Mouse (Mus musculus) left cerebral cortex, adult 18-20 months (tissue): ENCODE data around the gene Fbxl15. TPM values are rescaled to one million over a fixed set of nuclear protein-coding genes. Genes with fewer than 3 reads are reported as not detected.

Source experiments
- DNase-seq, 2 experiments: peaks; one replicate each; pipeline ENCODE4 v3.0.0; 2021 to 2022; ENCODE audit warnings: low spot score in 2 of 2, mixed read lengths in 1 of 2
- total RNA-seq, 2 experiments: library from RNA; stranded (reverse); gene quantifications; 2 replicates each; pipeline ENCODE4 v1.2.3; 2021

The Fbxl15 gene
- total RNA-seq, 2 experiments from 2014 or later = 30.0 to 31.1 TPM

DNA sequence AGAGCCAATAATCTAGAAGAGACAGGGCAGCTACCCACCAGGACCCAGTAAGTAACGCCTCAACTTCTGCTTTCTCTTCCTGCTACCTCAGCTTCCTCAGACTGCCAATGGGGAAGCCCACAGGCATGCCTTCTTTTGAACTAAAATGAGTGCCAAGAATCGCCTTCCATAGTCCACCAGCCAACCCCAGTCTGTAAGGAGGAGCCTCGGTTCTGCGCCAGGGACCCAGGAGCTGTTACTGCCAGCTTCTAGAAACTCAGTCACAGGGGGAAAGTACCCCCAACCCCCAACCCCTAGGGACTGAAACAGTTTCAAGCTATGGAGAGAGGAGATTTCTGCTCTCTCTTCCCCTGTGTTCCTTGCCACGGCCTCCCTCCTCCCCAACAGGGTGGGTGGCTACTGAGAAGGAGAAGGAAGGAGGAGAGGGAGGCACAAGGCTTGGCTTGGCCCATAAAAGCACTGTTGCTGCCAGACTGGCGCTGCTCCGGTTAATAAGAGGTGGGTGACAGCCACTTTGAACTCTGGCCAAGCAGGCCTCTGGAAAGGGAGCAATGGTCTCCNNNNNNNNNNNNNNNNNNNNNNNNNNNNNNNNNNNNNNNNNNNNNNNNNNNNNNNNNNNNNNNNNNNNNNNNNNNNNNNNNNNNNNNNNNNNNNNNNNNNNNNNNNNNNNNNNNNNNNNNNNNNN, 11.4 kb downstream of the Fbxl15 start:
- DNase-seq = no peak

DNA sequence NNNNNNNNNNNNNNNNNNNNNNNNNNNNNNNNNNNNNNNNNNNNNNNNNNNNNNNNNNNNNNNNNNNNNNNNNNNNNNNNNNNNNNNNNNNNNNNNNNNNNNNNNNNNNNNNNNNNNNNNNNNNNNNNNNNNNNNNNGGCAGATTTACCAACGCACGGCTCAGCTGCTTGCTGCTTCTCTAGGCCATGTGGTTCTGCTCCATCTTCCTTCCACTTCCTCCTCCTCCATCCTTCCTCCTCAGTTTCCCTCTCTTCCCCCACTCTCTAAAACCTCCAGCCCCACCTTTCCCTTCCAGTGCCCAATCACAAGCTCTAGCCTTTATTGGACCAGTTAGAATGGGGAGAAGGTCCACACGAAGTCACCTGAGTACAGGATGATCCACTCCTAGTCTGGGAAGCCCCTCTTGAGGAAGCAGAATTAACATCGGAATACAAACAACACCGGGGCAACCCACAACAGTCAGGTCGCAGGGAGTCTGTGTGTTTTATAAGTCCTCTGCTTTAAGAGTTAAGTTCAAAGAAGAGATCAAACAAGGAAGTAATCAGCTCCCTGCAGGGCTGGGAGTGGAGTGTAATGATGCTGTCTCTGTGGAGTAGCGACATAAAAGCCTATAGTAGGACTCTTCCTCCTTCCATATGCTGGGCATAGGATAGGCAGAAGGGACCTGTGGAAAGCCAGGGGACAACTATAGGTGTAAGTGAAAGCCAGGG, 16.9 kb downstream of the Fbxl15 start:
- DNase-seq = no peak

DNA sequence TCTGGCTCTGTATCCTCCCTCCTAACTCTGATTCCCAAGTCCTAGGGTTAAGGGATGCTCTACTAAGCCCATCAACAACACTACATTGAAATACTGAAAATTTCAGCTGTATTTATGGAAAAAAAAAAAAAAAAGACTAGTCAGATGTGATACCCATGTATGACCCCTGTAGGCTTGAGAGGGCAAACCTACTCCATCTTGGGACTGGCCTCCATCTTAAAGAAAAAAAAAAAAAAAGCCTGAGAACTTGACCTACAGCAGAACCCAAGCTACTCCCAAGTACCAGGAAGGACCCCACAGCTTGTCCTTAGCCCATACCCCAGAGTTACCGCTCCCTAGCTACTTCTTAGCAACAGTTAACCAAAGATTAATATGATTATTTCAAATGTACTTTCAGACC, 19.2 kb downstream of the Fbxl15 start:
- no peak for DNase-seq

DNA sequence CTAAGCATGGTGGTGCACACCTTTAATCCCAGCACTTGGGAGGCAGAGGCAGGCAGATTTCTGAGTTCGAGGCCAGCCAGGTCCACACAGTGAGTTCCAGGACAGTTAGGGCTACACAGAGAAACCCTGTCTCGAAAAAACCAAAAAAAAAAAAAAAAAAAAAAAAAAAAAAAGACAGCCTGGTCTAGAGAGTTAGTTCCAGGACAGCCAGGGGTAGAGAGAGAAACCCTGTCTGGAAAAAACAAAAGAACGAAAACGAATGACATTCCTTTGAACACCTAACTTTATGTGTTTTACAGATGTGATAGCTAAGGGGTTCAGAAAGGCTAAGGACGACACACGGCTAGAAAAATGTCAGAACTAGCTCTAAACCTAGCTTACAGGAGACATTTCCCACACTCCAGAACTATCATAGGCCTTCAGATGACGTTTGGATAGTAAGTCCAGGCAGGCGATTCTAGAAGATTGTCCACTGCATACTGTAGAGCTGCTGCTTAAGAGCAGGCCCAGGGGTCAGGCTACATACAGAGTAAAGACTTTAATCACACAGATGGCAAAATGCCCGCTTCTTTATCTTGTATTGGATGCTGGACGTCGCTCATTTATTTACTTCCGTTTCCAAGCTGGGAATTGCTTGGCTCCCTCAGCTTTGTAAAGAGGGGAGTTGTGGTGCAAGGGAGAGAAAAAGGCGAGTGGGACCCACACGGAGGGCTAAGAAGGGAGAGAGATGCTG, 20.1 kb downstream of the Fbxl15 start:
- no peak for DNase-seq

DNA sequence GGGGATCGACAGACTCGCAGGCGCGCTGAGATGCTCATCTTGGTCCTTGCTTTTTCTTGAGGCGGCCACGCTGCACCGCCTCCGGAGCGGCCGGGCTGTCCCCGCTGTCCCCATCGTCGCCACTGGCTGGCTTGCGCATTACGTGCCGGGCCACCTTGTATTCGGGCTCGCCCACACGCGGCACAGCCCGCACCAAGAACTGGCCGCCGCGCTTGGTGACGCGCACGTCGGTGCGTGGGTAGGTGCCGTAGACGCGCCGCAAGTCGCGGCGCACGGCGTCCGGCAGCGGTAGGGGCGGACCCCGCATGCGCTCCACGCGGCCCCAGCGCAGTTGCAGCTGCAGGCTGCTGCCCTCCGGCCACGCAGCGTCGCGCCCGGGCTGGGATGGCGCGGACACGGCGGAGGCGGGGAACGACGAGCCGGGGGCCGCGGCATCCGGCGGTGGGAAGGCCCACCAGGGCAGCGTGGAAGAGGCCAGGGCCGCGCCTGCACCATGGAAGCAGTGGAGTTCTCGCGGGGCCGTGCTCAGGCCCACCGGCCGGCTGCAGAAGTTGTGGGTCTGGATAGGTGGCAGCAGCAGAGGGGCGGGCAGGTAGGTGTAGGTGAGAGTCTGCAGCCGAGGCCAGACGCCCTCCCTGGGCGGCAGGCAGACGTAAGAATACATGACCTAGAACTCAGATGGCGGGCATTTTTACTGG, 20.9 kb downstream of the Fbxl15 start:
- DNase-seq = peak; percentile 91 to 96

DNA sequence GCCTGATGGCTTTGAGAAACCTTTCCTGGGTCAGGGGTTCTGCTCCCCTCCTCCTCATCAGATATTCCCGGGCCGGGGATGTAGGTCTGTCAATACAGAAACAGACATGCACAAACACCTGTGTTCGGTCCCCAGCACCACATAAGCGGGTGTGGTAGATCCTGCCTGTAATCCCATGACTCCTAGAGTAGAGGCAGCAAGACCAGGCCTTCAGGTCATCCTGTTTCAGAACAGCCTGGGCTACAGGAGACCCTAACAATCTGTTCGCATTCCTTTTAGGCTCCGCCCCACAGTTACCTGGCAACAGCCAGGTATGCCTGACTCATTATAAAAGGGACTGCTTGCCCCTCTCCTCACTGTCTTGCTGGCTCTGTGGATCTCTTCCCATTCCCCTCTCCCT, 21.6 kb downstream of the Fbxl15 start:
- DNase-seq = no peak

DNA sequence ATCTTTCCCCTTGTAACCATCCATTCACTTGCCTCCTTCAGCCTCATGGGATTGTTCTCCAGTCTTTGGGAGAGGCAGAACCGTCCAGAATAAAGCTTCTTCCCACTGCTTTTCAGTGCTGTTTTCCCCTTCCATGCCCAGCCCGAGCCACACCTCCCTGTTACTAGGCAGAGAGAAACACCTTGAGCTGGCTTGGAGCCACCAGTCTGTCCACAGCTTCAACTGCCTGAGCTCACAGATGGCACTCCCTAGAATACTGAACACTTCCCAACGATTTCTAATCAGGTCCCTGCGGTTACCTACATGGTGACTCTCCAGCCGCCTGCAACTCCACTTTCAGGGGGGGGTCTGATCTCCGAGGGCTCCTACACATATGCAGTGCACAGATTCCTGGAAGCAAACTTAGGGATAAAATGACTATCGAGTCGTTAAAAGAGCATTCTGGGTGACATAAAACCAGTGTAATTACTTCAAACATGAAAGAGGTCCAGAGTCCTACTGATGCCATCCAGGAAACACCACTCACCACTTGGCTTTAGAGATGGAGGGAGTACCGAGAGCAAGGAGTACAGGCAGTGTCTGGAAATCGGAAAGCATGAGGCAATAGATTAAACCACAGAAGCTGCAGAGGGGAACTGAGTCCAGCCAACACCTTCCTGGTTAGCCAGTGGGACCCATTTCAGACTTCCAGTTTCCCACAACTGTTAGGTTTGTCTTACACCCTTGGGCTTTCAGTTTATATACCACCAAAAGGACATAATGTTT, 22.4 kb downstream of the Fbxl15 start, which contains the start of gene 2310034G01Rik:
Gene 2310034G01Rik, minus strand, starts transcription at position 135 of the 765 bp plus-strand sequence.
- no peak for DNase-seq

DNA sequence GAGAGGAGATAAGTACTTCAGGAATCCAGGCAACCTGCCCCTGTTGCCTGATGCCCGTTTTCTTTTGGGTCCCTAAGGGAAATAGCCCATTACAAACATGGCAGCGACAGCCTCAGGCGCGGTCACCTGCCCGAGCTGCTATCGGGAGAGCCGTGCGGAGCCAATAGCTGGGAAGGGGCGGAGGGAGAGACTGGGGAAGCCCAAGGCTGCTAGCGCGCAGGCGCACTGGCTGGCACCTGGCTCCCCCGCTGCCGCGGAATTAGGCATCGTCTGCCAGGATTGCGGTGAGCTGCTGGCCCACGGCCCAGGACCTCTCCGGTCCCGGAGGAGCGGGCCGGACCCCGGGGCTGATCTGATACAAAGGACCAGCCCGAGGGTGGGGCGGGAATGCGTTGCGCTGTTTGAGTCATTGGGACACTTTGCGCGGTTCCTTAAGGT, 28.7 kb downstream of the Fbxl15 start:
- DNase-seq = peak; percentile 83 to 89

DNA sequence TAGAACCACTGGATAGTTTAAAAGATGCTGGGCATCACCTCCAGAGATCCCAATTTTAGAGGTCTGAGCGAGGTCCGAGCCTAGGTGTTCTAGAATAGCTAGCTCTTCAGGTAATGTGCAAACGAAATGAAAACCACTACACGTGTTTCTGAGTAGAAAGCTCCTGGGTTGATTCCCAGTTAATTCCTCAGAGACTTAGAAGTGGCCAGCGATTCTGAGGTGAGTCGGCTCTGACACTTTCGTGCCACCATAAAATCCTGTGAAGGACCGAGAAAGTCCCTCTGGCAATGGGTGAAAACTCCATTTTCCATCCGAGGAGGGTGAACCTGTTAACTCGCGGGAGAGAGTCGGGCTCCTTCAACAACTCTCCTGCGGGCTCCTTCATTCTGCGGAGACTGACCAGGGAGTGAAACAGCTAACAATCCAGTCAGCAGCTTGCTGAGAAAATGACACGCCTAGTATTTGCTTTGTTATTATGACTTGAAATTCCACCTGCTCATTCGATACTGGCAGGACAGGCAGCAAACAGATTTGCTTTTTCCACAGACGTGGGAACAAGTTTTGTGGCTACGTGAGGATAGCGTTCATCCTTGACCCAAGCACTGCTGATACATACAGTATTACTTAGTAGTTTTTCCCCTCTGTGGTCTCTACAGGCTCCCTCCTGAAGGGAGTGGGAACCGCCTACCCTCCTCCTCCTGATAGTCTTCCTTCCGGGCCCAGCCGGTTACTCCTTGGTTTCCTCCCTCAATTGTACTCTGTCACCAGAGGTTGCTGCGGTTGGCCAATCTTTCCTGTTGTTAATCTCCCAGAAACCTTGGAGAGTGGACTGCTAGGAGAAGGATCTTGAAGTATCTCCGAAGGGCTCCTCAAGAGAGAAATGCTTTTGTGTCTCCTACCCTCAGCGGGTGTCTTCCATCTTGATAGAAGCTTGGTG, 29.6 kb downstream of the Fbxl15 start:
- no peak for DNase-seq

DNA sequence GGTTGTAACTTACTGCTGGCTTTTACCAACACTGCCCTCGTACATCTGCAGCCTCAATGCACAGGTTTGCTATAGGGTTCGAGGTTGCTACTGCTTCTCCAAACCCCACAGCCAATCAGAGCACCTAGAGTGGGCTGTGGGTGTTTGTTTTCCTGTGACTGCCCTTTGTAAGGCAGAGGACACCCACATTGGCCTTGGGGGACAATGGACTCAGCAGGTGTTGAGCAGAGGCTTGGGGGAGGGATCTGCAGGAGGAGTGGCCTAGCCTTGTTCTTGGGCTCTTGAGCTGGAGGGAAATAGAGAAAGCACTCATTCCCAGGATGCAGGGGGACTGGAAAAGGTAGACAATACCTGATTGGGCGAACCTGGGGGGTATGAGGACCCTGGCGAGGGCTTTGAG, 30.4 kb downstream of the Fbxl15 start:
- DNase-seq = no peak

DNA sequence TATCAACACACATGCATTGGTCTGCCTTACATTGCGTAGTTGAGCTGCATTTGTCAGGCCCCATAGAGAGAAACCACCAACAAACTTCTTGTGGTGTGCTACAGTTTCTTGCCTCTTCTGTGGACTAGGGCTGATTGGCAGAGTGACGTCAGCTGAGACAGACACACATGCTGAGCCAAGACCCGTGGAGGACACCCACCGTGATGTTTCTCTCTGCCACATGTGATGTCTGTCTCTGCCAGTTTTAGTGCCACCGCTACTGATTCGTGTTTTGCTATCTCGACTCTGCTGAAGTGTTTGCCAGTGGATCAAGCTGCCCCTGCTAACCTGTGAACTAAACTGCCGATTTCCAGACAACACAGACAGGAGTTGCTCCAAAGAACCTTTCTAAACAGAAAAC, 34.1 kb downstream of the Fbxl15 start:
- DNase-seq = no peak

DNA sequence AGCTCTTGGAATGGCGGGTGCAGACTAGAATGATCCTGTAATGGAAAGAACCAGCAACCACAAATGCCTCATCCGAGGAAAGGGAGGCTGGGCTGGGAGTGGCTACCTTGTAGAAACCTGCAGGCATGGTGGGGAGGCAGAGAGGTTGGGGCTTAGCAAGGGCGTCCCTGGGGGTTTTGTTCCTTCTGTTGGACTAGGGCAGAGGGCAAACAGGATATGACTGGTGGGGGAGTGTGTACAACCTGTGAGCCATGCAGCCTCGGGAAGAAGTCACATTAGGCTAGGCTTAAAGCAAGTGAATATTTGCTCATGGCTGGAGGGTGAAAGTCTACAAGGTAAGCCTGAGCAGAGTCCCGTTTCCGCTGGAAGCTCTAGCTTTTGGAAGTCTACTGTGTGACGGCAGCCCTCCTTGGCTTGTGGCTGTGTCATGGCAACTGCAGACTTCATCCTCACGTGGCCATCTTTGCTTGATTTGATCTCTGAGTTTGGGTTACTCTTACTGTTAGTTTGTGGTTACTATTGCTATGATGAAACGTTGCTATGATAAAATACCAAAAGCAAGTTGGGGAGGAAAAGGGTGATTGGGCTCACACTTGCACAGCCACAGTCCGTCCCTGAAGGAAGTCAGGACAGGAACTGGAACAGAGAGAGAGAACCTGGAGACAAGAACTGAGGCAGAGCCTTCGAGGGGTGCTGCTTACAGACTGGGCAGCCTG, 35.5 kb downstream of the Fbxl15 start:
- no peak for DNase-seq

DNA sequence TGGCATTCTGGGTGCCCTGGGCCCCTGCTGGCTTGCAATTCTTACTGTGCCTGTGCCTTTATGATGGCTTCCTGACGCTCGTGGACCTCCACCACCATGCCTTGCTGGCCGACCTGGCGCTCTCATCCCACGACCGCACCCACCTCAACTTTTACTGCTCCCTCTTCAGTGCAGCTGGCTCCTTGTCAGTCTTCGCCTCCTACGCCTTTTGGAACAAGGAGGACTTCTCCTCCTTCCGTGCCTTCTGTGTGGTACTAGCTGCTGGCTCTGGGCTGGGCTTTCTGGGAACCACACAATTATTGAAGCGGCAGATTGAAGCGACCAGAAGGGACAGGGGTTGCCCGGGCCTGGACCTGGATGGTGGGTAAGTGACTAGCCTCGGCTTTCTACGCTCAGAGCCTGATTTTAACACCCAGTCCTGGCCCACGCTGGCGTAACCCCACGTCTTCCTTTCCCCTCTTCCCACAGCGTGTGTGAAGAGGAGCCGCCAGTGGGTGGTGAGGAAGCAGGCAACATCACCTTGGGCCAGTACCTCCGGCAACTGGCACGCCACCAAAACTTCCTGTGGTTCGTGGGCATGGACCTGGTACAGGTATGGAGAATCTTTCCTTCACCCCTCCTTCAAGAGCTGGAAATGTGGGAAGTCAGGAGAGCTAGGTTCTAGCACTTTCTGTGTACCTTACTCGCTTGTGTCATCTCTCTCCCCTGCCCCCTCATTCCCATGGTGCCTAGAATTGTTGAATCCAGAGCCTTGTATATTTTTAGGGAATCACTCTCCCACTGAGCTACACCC, 40.0 kb downstream of the Fbxl15 start:
- DNase-seq = peak; percentile 58 to 70

DNA sequence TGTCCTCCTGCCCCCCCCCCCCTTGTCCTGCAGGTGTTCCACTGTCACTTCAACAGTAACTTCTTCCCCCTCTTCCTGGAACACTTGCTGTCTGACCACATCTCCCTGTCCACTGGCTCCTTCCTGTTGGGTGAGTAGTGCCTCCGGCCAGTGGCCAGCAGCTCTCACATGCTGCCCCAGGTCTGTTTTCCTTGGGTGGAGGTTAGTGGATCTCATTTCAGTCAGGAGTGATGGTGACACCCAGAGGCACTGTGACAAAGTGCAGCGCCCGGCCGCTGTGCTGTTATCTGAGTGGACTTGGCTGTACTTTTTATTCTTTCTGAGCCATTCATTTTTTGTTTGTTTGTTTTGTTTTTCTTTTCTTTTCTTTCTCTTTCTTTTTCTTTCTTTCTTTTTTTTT, 41.2 kb downstream of the Fbxl15 start:
- DNase-seq = peak; percentile 56 to 59

DNA sequence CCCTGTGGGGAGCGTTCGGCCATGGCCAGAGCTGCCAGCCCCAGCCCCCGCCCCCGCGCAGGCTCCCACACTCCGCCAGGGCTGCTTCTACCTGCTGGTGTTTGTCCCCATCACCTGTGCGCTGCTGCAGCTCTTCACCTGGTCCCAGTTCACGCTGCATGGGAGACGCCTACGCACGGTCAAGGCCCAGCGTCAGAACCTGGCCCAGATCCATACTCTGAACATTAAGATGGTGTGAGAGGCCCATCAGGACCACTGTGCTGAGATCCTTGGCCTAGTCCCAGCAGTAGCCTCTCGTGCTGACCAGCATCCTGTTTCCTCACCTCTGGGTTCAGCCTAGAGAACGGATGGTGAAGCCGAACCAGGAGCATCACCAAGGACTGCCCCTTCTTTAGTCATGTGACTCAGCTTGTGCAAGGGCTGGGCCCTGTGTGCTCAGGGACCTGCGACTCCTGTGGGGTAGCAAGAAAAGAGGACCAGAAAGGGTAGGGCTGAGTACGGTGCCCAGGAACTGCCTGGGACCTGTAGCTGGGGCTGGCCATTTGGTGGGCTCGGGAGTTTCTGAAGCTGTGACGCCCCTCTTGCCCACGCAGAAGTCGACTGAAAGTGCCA, 46.6 kb downstream of the Fbxl15 start:
- no peak for DNase-seq

DNA sequence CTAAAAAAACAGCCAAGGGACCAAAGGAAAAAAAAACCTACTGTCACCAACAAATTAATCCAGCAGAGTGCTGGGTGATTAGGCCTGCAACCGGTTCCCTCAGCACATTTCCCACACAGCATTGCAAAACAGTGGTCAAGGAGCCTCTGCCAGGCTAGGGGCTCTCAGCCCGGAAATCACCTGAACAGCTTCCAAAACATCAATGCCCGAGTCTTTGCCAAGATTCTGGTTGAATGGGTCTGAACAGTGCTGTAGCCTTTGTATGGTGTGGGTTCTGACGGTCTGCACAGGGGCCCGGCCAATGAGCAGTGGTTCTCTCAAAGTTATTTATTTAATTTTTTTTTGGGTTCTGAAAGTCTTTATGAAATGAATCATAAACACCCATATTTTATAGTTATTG, 47.5 kb downstream of the Fbxl15 start:
- DNase-seq = no peak

DNA sequence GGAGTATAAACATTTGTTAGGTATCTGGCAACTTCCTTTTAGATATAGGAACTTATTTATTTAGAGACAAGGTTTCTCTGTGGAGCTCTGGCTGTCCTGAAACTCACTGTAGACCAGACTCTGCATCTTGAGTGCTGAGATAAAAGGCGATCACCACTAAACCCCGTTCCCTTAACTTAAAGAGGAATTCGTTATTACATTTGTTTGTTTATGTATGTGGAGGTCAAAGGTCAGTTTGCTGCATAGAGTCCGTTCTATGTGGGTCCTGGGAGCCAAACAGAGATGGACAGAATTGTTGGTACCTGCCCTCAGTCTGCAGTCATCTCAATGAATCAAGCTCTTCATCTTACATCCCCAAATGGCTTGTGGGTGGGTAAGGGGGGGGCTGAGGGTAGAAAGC, 47.9 kb downstream of the Fbxl15 start:
- DNase-seq = no peak
